In genomic region chr2:168522247-168522646, GRCm38 (mm10) we compare ENCODE assay signal across 18 mouse cellular contexts.
"Had no signal": no experiment of that assay in that cellular context is flagged by ENCODE, and none has a peak within 500 bp of the region (broad histone marks: within the 10 kb centered on the region; RNA-seq: fewer than 3 reads in every experiment).

No protein-coding gene starts in this region.

- H3K27ac ChIP-seq: kidney, postnatal 0 days; layer of hippocampus, adult 2 months; liver, embryonic 13.5 days; midbrain, embryonic 12.5 days; midbrain, embryonic 15.5 days; neural tube, embryonic 12.5 days; neural tube, embryonic 15.5 days had no signal

- ATAC-seq: midbrain, embryonic 15.5 days had no signal

- DNase-seq: kidney, adult 2 months; kidney, postnatal 25 days; layer of hippocampus, adult 9-11 months; liver, embryonic 13.5 days; lung, adult 2 months; lung, postnatal 14 days; lung, postnatal 4 days; retina, postnatal 1 day; right cerebral cortex, postnatal 25 days; thymus, adult 18-20 months; thymus, postnatal 4 days had no signal

- H3K4me3 ChIP-seq: layer of hippocampus, adult 2 months; liver, embryonic 13.5 days; megakaryocyte, embryonic 14.5 days; midbrain, embryonic 12.5 days; midbrain, embryonic 15.5 days; neural tube, embryonic 12.5 days; neural tube, embryonic 15.5 days had no signal
